Mouse (Mus musculus) lung, postnatal 0 days (tissue): ENCODE results near the gene Aspscr1. TPM values are rescaled to one million over a fixed set of nuclear protein-coding genes. Genes with fewer than 3 reads are reported as not detected.
A peak's percentile ranks its signal among the peaks of the same experiment; 100 is the strongest.

Experiments
- ATAC-seq: fragments of 200-750 bp; cut with Nextera tagmentation; 2 replicates; pipeline ENCODE4 v1.8.0; 2017; ENCODE audit warnings: moderate library complexity
- DNase-seq: peaks from one replicate; pipeline ENCODE4 v3.0.0-alpha.2; 2016; ENCODE audit warnings: low spot score
- H3K27ac ChIP-seq: fragments of 300-500 bp; sonication (generic); 2 replicates; pipeline ENCODE4 v1.5.1; 2014; ENCODE audit warnings: antibody characterized with exemption, mild to moderate bottlenecking, low read length, mixed read lengths
- H3K27me3 ChIP-seq: fragments of 300-500 bp; sonication (generic); replicated peaks from 2 replicates; pipeline ENCODE4 v1.6.1; 2014; ENCODE audit warnings: low read length, mixed read lengths; ENCODE audit not compliant: insufficient read depth
- H3K36me3 ChIP-seq: fragments of 300-500 bp; sonication (generic); 2 replicates; pipeline ENCODE4 v1.6.1; 2014; ENCODE audit warnings: low read length, mixed read lengths; ENCODE audit not compliant: insufficient read depth
- H3K4me1 ChIP-seq: fragments of 300-500 bp; sonication (generic); 2 replicates; pipeline ENCODE4 v1.6.1; 2014; ENCODE audit warnings: antibody characterized with exemption, low read depth, low read length, mixed read lengths; ENCODE audit not compliant: insufficient read depth
- H3K4me2 ChIP-seq: fragments of 300-500 bp; sonication (generic); replicated peaks from 2 replicates; pipeline ENCODE4 v1.6.1; 2014; ENCODE audit warnings: low read depth, mild to moderate bottlenecking, low read length, moderate library complexity, mixed read lengths
- H3K4me3 ChIP-seq: fragments of 300-500 bp; sonication (generic); 2 replicates; pipeline ENCODE4 v1.5.1; 2014; ENCODE audit warnings: low read depth, low read length
- H3K9ac ChIP-seq: fragments of 300-500 bp; sonication (generic); replicated peaks from 2 replicates; pipeline ENCODE4 v1.6.1; 2014; ENCODE audit warnings: low read depth, mild to moderate bottlenecking
- H3K9me3 ChIP-seq: fragments of 300-500 bp; sonication (generic); 2 replicates; pipeline ENCODE4 v1.6.1; 2016; ENCODE audit warnings: low read length, mixed read lengths
- CTCF ChIP-seq: IDR thresholded peaks from 2 replicates; pipeline ENCODE4 v1.5.1; 2016; ENCODE audit warnings: antibody characterized with exemption, mild to moderate bottlenecking
- EP300 ChIP-seq: IDR thresholded peaks from 2 replicates; pipeline ENCODE4 v1.6.1; 2016; ENCODE audit warnings: antibody characterized with exemption, mild to moderate bottlenecking, control low read depth
- WGBS: fragments of 180-500 bp; shearing (Covaris S2); extraction: QIAGEN DNeasy Blood & Tissue Kit; methylation state at CpG from one replicate; pipeline ENCODE4 v1.1.7; 2014; 5-methylcytosine and 5-hydroxymethylcytosine counted together
- polyA plus RNA-seq: library from polyadenylated mRNA; unstranded; fragments of >200 nt; fragmentation: Nextera tagmentation; extraction: Ambion mirVana; gene quantifications from 2 replicates; pipeline ENCODE4 v1.2.1, GENCODE M21; 2015

Aspscr1 gene
- polyA plus RNA-seq, 1 experiment from 2014 or later, result 129 TPM

- whole genome bisulfite sequencing, result 65% methylated on average over 3 of the region's 3 CpGs
Measured at GRCm38 (mm10) chr11:120651872-120652271, 20.9 kb upstream of the Aspscr1 start.

GRCm38 (mm10) chr11:120654741-120655140 lies 18.0 kb upstream of the Aspscr1 start:
- 51% methylated on average over 3 of the region's 3 CpGs for WGBS
- no peaks in the 10 kb centered on the region for H3K9me3 ChIP-seq

More at GRCm38 (mm10) chr11:120651872-120652271, 20.9 kb upstream of the Aspscr1 start:
- TF ChIP-seq CTCF (peak; percentile 52), EP300 (no peak)
- no peak overlapping the region for H3K4me2 ChIP-seq
- H3K27ac ChIP-seq, result no peak overlapping the region
- no peak for ATAC-seq
- no peaks in the 10 kb centered on the region for H3K36me3 ChIP-seq
- no peaks in the 10 kb centered on the region for H3K4me1 ChIP-seq
- 0 out of 2 replicates have a peak, but pooled peaks cover 6% of the 10 kb centered on the region for H3K27me3 ChIP-seq
- H3K9ac ChIP-seq, result no peak overlapping the region
- no peaks in the 10 kb centered on the region for H3K9me3 ChIP-seq
- no peak for DNase-seq
- H3K4me3 ChIP-seq, result no peak overlapping the region

GRCm38 (mm10) chr11:120657301-120657700 lies 15.5 kb upstream of the Aspscr1 start:
- Histone ChIP-seq H3K4me1 (peaks cover 7% of the 10 kb centered on the region), H3K36me3 (no peaks in the 10 kb centered on the region), H3K9me3 (no peaks in the 10 kb centered on the region), H3K27me3 (peaks cover 41% of the 10 kb centered on the region), H3K4me2 (no peak overlapping the region), H3K4me3 (no peak overlapping the region), H3K27ac (no peak overlapping the region), H3K9ac (no peak overlapping the region)
- DNase-seq, result no peak
- WGBS, result 78% methylated on average over 4 of the region's 4 CpGs
- no peak for TF ChIP-seq CTCF
- TF ChIP-seq EP300, result no peak
- no peak for ATAC-seq

More at GRCm38 (mm10) chr11:120654741-120655140, 18.0 kb upstream of the Aspscr1 start:
- Histone ChIP-seq H3K4me3 (no peak overlapping the region), H3K36me3 (no peaks in the 10 kb centered on the region), H3K9ac (no peak overlapping the region), H3K4me1 (peaks cover 3% of the 10 kb centered on the region; the same call in 1 of the 2 replicates), H3K27ac (no peak overlapping the region), H3K27me3 (peaks cover 17% of the 10 kb centered on the region), H3K4me2 (no peak overlapping the region)
- no peak for TF ChIP-seq CTCF
- no peak for TF ChIP-seq EP300
- no peak for ATAC-seq
- DNase-seq, result no peak

DNA sequence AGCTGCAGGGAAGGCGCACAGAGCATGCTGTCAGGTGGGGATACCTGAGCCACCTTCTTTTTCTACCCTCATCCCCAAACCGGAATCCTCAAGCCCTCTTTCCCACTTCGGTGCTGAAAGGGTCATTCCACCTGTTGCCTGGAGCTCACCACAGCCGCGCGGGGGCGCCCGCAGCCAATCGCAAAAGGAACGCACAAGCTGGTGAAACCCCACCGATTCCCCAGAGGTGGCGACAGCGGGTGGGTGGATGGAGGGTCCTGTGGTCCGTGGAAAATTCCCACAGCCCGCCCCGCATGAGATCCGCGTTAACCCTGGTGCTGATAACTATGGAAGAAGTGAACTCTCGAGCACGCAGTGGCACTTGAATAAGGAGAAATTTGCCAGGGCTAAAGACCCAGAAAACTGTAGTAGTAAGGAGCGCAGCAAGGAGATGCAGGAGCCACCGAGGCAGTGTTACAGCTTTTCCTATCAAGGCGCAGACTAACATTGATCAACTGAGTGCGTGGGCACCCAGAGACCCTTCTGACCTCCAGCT lies 13.8 kb upstream of the Aspscr1 start:
- Histone ChIP-seq H3K4me2 (peak overlapping the region; percentile 79), H3K36me3 (no peaks in the 10 kb centered on the region), H3K4me1 (peaks cover 7% of the 10 kb centered on the region), H3K9me3 (no peaks in the 10 kb centered on the region), H3K27me3 (peaks cover 41% of the 10 kb centered on the region), H3K4me3 (peak overlapping the region; percentile 12; the same call in 1 of the 2 replicates), H3K9ac (no peak overlapping the region), H3K27ac (no peak overlapping the region)
- peak; percentile 88 for DNase-seq
- ATAC-seq, result peak; percentile 51
- TF ChIP-seq CTCF, result peak; percentile 96
- TF ChIP-seq EP300, result no peak
- WGBS, result 3% methylated on average over 24 of the region's 24 CpGs

GRCm38 (mm10) chr11:120659509-120660300 lies 13.1 kb upstream of the Aspscr1 start:
- Histone ChIP-seq H3K4me2 (peak overlapping the region; percentile 79), H3K27me3 (peaks cover 41% of the 10 kb centered on the region), H3K9me3 (no peaks in the 10 kb centered on the region), H3K4me1 (peaks cover 7% of the 10 kb centered on the region), H3K9ac (no peak overlapping the region), H3K27ac (no peak overlapping the region), H3K36me3 (no peaks in the 10 kb centered on the region), H3K4me3 (peak overlapping the region; percentile 45)
- DNase-seq (no peak), ATAC-seq (peak; percentile 13; the same call in 1 of the 2 replicates)
- TF ChIP-seq CTCF (no peak), EP300 (no peak)
- 3% methylated on average over 40 of the region's 50 CpGs for WGBS

DNA sequence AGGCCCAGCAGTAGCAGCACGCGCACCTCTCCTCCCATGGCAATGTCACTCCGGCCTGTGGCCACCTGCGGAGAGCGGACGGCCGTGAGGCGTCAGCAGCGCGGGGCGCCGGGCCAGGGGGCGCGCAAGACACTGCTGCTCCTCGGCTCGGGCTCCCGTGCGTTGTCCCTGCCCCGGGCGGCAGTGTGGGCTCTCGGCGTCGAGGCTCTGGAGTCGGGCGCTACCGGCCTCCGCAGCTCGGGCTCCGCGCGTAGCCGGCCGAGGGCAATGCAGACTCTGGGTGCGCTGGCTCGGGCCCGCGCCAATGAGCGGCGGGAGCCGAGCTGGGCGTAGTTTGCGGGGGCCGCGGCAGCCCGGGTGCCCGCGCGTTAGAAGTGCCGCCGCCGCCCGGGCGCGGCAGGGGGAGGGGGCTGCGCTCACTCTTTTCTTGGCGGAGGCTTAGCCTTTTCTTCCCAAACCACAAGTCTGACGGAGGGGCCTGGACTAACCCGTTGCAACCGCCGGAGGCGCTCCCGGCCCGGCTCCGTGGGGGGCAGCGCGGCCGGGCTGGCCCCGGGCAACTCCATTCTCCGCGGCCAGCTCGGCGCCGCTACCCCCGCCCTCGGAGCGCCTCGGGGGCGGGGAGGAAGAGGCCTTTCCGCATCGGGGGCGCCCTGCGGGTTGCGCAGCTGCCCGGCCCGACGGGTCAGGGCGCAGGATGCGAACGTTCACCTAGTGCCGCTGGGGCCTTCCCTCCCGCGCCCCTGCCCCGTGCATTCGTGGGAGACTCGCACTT lies 12.3 kb upstream of the Aspscr1 start:
- Histone ChIP-seq H3K4me1 (peaks cover 7% of the 10 kb centered on the region), H3K4me2 (peak overlapping the region; percentile 79), H3K36me3 (no peaks in the 10 kb centered on the region), H3K27ac (no peak overlapping the region), H3K9ac (no peak overlapping the region), H3K27me3 (peaks cover 41% of the 10 kb centered on the region), H3K9me3 (no peaks in the 10 kb centered on the region), H3K4me3 (peak overlapping the region; percentile 45)
- ATAC-seq, result peak; percentile 72
- under 1% methylated on average over 56 of the region's 95 CpGs for WGBS
- DNase-seq, result peak; percentile 75
- TF ChIP-seq CTCF (peak; percentile 41), EP300 (no peak)
